Mouse (Mus musculus): Measurements from ENCODE around the gene Fbxo8.

DNA sequence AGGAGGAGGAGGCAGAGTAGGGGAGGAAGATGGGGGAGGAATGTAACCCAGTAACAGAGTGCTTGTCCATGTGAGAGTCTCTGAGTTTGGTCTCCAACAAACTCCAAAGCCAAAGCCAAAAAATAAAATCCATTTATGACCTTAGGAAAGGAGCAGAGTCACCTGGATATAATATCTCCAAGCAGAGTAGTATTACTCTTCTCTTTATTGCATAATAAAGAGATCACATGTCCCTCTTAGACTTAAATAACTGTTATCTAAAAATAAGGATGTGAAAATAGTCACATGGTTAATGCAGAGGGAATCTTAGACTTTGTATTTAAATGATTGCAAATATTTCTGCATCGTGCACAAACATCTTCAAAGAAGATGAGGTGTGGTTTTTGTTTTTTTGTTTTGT lies 63.3 kb downstream of the Fbxo8 start:
- TF ChIP-seq POLR2A (IDR thresholded peaks at IDR 0.05; ENCODE audit: borderline replicate concordance, extremely low read depth, low read depth, low read length) (no peak), CTCF (IDR thresholded peaks at IDR 0.05; ENCODE audit: insufficient read depth, low read length) (no peak)

Data from lung, adult 2 months (tissue).